Mouse (Mus musculus): ENCODE data around the gene Cd28. TPM values are rescaled to one million over a fixed set of nuclear protein-coding genes. Genes with fewer than 3 reads are reported as not detected.

Cd28 gene
- total and polyA plus RNA-seq, 3 experiments = 1.0 to 4.4 (median 1.8) TPM

DNA sequence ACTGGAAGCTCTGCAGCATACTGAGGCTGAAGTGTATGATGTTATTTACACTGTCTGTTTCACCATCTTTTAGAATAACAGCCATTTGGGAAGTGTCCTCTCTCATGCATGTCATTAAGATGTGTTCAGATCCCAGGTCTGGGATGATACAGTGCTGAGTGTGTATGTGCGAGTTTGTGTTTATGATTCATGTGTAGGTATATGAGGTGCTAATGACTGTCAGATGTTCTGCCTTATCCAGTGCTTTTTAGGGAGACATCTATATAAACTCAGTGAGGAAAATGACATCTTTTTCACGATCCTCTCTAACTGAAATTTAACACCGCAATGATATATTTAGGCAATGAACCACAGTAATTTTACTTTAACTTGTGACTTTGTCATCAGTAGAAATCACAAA, 7.0 kb downstream of the Cd28 start:
- TF ChIP-seq ZKSCAN1 (IDR thresholded peaks at IDR 0.05; ENCODE audit: borderline replicate concordance, low read depth, low read length) (no peak), BHLHE40 (IDR thresholded peaks at IDR 0.05; ENCODE audit: low read depth, low read length) (no peak), UBTF (IDR thresholded peaks at IDR 0.05; ENCODE audit: low read depth, low read length) (no peak), MYC (IDR thresholded peaks at IDR 0.05; ENCODE audit: low read depth, low read length) (no peak), MXI1 (IDR thresholded peaks at IDR 0.05; ENCODE audit: low read depth, low read length) (no peak), ZNF384 (IDR thresholded peaks at IDR 0.05; ENCODE audit: low read depth, low read length) (no peak), CTCF (conservative IDR thresholded peaks at IDR 0.05 in 1 of 2, IDR thresholded peaks at IDR 0.05 in 1 of 2; ENCODE audit: low read depth in 2 of 2, low read length in 2 of 2) (no peak), USF2 (conservative IDR thresholded peaks at IDR 0.05; ENCODE audit: low read depth, low read length) (no peak)
- Histone ChIP-seq H3K9me3 (replicated peaks; ENCODE audit: low read length) (peaks cover 5% of the 10 kb centered on the region), H3K36me3 (replicated peaks in 1 of 2; ENCODE audit: control insufficient read depth in 1 of 2, insufficient read depth in 1 of 2, low read length in 1 of 2) (no peaks in the 10 kb centered on the region), H3K27me3 (replicated peaks) (no peaks in the 10 kb centered on the region), H3K9ac (ENCODE audit: insufficient read depth, low read depth) (no peak overlapping the region), H3K4me1 (ENCODE audit: control insufficient read depth in 1 of 2, insufficient read depth in 2 of 2) (no peaks in the 10 kb centered on the region), H3K4me2 (ENCODE audit: insufficient read depth, low read depth, poor library complexity, severe bottlenecking) (no peak overlapping the region), H3K79me2 (replicated peaks; ENCODE audit: control insufficient read depth, extremely low read depth, insufficient read depth, poor library complexity, severe bottlenecking) (no peaks in the 10 kb centered on the region), H3K4me3 (replicated peaks in 1 of 3; ENCODE audit: low read depth in 2 of 3, low read length in 2 of 3, poor library complexity in 1 of 3) (no peak overlapping the region), H3K27ac (ENCODE audit: insufficient read depth, low read depth) (no peak overlapping the region)
- dilution Hi-C loops (cut with MboI; ENCODE audit: extremely low pct_ligation_motif_present, extremely low pct_unique_long_range_greater_than_20kb, low sequenced_read_pairs) (no loop called here), in situ Hi-C loops (cut with MboI; ENCODE audit: low pct_ligation_motif_present, low pct_unique_long_range_greater_than_20kb, low sequenced_read_pairs) (no loop called here)
- no peak for DNase-seq (ENCODE audit: extremely low read depth)

DNA sequence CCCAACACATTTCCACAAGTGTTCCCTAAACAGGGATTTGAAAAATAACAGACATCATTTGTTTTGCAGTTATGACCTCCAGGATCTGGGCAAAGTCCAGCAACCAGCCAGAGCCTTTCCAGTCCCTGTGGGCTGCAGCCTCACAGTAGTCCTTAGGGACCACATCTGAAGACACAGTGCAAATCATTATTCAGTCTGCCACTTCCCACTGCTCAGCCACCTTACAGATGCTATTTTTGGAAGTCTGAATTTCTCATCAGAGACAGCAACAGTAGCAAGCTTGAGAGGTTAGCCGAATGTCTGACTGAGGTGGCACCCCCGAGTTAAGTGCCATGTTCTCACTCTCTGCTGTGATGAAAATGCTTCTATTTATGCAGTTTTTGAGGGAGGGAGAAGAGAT, 15.3 kb downstream of the Cd28 start:
- H3K79me2 ChIP-seq (replicated peaks; ENCODE audit: control insufficient read depth, extremely low read depth, insufficient read depth, poor library complexity, severe bottlenecking) = no peaks in the 10 kb centered on the region
- DNase-seq (ENCODE audit: extremely low read depth) = no peak
- no peak overlapping the region for H3K9ac ChIP-seq (ENCODE audit: insufficient read depth, low read depth)
- no peaks in the 10 kb centered on the region for H3K36me3 ChIP-seq (replicated peaks in 1 of 2; ENCODE audit: control insufficient read depth in 1 of 2, insufficient read depth in 1 of 2, low read length in 1 of 2)
- peaks cover 3% of the 10 kb centered on the region for H3K9me3 ChIP-seq (replicated peaks; ENCODE audit: low read length)
- dilution Hi-C loops (cut with MboI; ENCODE audit: extremely low pct_ligation_motif_present, extremely low pct_unique_long_range_greater_than_20kb, low sequenced_read_pairs) (no loop called here), in situ Hi-C loops (cut with MboI; ENCODE audit: low pct_ligation_motif_present, low pct_unique_long_range_greater_than_20kb, low sequenced_read_pairs) (no loop called here)
- no peak overlapping the region for H3K4me3 ChIP-seq (replicated peaks in 1 of 3; ENCODE audit: low read depth in 2 of 3, low read length in 2 of 3, poor library complexity in 1 of 3)
- H3K27me3 ChIP-seq (replicated peaks) = no peaks in the 10 kb centered on the region
- no peak overlapping the region for H3K27ac ChIP-seq (ENCODE audit: insufficient read depth, low read depth)
- H3K4me2 ChIP-seq (ENCODE audit: insufficient read depth, low read depth, poor library complexity, severe bottlenecking) = no peak overlapping the region
- H3K4me1 ChIP-seq (ENCODE audit: control insufficient read depth in 1 of 2, insufficient read depth in 2 of 2) = 0 out of 4 replicates have a peak, but pooled peaks cover 0 to 3% of the 10 kb centered on the region in 2 experiments
- TF ChIP-seq ZC3H11A (IDR thresholded peaks at IDR 0.05; ENCODE audit: low read depth, low read length) = no peak
- no peak for TF ChIP-seq KAT2A (IDR thresholded peaks at IDR 0.05; ENCODE audit: insufficient replicate concordance, low read length)
- no peak for TF ChIP-seq MAFK (IDR thresholded peaks at IDR 0.05; ENCODE audit: insufficient replicate concordance, low read length)
- TF ChIP-seq IRF4 (IDR thresholded peaks at IDR 0.05; ENCODE audit: low read depth, low read length) = no peak
- no peak for TF ChIP-seq CHD1 (IDR thresholded peaks at IDR 0.05; ENCODE audit: low read depth, low read length)
- TF ChIP-seq PAX5 (IDR thresholded peaks at IDR 0.05; ENCODE audit: low read length) = no peak
- TF ChIP-seq CTCF (conservative IDR thresholded peaks at IDR 0.05 in 1 of 2, IDR thresholded peaks at IDR 0.05 in 1 of 2; ENCODE audit: low read depth in 2 of 2, low read length in 2 of 2) = no peak
- no peak for TF ChIP-seq JUN (IDR thresholded peaks at IDR 0.05; ENCODE audit: insufficient read depth, low read depth, low read length)
- TF ChIP-seq E2F4 (IDR thresholded peaks at IDR 0.05; ENCODE audit: insufficient replicate concordance, low read depth, low read length) = no peak
- TF ChIP-seq USF1 (IDR thresholded peaks at IDR 0.05; ENCODE audit: low read depth, low read length) = no peak
- TF ChIP-seq NELFE (IDR thresholded peaks at IDR 0.05; ENCODE audit: low read depth, low read length) = no peak
- TF ChIP-seq SMC3 (IDR thresholded peaks at IDR 0.05; ENCODE audit: low read depth, low read length) = no peak
- no peak for TF ChIP-seq TBP (conservative IDR thresholded peaks at IDR 0.05; ENCODE audit: low read depth, low read length)
- no peak for TF ChIP-seq HCFC1 (IDR thresholded peaks at IDR 0.05; ENCODE audit: low read depth, low read length)
- TF ChIP-seq ELF1 (IDR thresholded peaks at IDR 0.05; ENCODE audit: low read depth, low read length) = no peak
- no peak for TF ChIP-seq UBTF (IDR thresholded peaks at IDR 0.05; ENCODE audit: low read depth, low read length)
- no peak for TF ChIP-seq ZKSCAN1 (IDR thresholded peaks at IDR 0.05; ENCODE audit: borderline replicate concordance, low read depth, low read length)
- no peak for TF ChIP-seq CHD2 (IDR thresholded peaks at IDR 0.05; ENCODE audit: low read length)
